Mouse (Mus musculus): ENCODE data around the gene Rbm7.
"Not testable (repeated sequence)": the region's sequence is repeated elsewhere in the genome, so short reads cannot be mapped to it uniquely, and the experiment has no call there.

The Rbm7 gene

DNA sequence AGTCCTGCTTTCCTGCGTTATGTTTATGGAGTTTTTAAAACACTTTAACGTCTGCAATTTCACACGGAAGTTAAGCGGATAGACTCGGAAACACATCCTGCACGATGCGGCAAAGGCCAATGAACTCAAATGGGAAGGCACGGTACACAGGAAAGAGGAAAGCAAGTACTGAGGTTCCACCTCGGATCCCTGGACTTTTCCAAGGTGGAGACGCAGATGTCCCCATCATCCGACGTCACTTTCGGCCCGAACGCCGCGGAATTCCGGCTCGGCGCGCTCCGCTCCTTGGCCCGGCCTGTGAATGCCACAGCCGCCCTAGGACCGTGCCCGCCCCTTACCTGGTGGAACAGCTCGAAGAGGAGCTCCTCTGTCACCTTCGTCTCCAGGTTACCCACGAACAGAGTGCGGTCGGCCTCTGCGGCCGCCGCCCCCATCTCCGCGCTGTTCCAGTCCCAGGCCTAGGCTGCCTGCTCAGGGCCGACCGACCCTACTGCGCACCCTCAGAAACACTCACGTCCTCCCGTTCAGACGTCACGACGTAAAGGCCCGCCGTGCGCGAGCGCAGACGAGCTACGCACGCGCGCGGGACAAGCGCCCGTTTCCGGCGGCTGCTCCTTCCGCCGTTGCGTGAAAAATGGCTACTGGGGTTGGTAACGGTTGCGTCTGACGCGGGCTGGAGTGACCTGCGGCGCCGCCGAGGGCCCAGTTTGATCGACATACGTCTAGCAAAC lies at the start of gene Rbm7, which contains the start of gene Gm5617:
Gene Rbm7, minus strand, starts transcription at position 483 of the 731 bp plus-strand sequence.
Gene Gm5617, plus strand, starts transcription at position 626 of the 731 bp plus-strand sequence.
- DNase-seq (ENCODE audit: low spot score in 2 of 2): peak; percentile 89 to 94

DNA sequence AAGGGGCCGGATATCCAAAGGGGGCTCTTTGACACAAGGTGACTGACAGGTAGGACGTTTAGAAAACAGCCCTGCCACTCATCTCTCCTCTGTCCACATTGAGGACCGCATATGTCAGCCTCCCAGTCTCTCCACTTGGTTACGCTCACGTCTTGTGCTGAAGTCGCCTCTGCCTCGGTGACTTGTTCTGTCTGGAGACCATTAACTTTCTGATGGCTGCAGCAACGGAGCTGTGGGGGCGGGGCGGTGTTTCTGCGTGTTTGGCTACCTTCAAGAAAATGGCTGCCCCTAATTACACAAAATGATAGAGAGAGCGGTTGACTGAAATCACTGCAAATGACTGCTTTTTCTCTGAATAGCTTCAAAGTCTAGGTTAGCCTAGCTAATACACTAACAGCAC lies 43.6 kb upstream of the Rbm7 start:
- peak; percentile 11 to 21 for DNase-seq (ENCODE audit: low spot score in 2 of 2)

DNA sequence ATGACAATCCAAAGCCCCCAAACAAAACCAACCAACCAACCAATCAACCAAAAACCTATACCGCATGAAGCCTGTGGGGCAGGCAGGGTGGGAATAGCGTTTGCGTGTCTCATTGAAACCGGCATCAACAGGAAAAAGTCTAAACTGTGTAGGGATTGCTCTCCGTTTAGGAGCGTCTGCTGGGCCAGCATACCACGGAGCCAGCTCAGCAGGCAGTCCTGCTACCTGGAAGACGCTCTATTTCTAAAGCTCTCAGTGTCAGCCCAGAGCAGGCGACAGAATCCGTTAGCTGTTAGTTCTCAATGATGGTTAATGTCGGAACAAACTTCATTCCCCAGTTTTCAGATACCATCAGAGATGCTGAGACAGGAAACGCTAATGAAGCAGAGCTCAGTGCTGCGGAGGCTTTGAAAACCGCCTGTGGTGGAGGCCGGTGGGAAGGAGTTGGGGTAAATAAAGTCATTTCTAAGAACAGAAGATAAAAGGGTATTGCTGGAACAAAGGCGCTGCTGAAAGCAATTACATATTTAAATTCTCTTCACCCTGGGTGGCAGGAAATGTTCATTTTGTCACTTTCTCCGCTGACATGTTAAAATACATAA lies 43.0 kb upstream of the Rbm7 start:
- no peak for DNase-seq (ENCODE audit: low spot score in 2 of 2)

DNA sequence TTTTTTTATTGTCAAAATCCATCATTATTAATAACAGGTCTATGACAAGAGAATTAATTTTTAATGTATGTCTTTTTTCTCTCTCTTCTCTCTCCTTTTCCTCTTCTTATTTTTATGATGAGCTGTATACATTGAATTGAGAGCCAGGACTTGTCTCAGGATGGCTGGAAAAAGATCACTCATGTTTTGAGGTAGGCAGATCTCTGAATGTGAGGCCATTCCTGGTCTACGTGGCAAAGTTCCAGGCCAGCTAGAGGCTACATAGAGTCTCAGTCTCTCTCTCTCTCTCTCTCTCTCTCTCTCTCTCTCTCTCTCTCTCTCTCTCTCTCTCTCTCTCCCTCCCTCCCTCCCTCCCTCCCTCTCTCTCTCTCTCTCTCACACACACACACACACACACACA lies 42.5 kb upstream of the Rbm7 start:
- not testable (repeated sequence) for DNase-seq (ENCODE audit: low spot score in 2 of 2)

DNA sequence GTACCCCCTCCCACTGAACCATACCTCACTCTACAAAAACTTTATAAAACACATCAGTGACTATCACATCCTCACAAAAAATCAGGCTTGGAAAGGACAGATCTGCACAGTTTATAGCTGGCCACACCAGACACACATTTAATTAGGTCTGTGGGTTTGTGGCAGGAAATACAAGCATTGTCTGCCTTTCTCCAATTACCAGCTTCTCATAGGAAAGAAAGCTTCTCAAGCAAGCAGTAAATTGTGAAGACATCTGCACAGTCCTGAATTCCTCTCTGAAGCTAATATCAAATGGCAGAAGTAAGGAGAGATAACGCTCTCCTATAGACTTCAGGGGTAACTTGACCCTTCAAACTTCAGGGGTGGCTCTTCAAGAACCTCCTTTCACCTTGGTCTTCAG lies 41.3 kb upstream of the Rbm7 start:
- no peak for DNase-seq (ENCODE audit: low spot score in 2 of 2)

DNA sequence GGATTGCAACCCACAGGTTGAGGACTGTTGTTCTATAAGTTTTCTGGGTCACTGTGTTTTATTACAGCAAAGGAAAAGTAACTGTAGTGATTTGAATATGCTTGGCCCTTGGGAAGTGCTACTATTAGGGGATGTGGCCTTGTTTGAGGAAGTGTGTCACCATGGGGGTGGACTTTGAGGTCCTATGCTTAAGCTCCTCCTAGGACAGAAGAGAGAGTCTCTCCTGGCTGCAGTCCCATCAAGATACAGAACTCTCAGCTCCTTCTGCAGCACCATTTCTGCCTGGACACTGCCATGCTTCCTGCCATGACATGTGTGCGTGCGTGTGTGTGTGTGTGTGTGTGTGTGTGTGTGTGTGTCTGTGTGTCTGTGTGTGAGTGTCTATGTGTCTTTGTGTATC lies 37.6 kb upstream of the Rbm7 start:
- no peak for DNase-seq (ENCODE audit: low spot score in 2 of 2)

DNA sequence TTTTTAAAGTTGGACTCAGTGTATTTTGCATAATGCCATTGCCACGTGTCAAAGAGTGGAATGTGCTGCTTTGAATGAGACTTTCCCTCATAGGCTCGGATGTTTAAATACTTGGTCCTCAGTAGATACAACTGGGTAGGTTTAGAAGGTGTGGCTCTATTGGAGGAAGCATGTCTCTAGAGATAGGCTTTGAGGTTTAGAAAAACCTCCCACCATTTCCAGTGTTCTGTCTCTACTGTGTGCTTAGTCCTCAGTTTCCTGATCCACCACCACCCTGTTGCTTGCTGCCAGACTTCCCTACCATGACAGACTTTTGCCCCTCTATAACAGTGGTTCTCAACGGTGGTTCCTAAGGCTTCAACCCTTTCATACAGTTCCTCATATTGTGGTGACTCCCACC lies 37.1 kb upstream of the Rbm7 start:
- no peak for DNase-seq (ENCODE audit: low spot score in 2 of 2)

DNA sequence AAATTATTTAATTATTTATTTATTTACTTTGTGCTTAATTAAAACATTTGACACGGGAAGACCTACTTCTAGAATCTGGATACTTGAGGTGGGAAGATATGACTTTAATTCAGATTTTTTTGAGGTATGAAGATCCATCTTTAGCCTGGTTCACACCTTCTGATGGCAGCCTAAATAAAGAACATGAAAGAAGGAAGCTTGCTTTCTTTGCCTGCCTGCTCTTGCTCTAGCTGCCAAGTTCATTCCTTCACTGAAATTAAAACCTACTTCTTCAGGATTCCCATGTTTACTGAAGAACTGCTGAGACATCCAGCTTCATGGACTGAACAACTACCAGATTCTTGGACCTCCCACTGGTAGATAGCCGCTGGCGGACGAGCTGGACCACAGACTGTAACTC lies 36.2 kb upstream of the Rbm7 start:
- no peak for DNase-seq (ENCODE audit: low spot score in 2 of 2)

DNA sequence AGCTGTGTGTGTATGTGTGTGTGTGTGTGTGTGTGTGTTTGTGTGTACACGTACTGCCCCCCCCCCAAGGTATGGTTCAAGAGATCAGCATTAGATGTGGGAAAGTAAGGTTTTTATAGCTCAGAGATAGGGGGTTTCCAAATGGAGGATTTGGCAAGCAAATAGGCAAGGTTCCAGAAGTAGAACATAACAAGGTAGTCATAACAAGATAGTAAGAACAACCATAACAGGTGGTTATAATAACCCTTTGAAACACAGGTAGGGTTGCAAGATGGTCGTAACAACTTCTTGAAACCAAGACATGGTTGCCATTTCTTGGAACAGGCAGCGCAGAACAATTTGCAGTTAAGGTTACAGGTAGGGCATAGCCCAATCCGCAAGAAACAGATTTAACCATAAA lies 31.4 kb upstream of the Rbm7 start:
- DNase-seq (ENCODE audit: low spot score in 2 of 2): no peak

DNA sequence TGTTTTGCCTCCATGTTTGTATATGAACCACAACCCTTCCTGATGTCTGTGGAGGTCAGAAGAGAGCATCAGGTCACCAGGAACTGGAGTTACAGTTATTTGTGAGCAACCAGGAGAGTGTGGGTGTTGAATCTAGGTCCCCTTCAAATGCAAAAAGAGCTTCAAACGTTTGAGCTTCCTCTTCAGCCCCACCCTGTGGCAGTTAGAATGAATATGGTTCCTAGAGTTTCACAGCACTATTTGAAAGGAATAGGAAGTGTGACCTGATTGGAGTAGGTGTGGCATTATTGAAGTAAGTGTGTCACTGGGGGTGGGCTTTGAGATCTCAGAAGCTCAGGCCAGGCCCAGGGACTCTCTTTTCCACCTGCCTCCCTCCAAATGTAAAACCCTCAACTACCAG lies 30.5 kb upstream of the Rbm7 start:
- no peak for DNase-seq (ENCODE audit: low spot score in 2 of 2)

DNA sequence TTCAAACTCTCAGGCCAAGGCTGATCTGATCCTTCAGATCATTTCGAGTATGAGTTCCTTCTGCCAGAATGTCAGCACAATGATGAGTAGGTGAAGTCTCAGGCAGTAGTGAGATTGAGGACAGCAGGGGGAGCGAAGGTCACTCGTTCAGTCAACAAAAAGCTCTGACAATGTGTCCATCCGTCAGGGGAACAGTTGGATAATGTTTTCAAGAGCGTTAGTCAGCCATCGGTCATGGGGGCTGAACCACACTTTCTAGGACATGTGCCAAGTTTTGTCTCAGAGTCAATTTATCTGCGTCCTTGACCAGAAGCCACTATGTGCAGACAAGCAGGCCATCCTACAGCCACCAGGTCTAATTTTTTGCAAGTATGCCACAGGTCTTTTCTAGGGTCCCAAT lies 25.3 kb upstream of the Rbm7 start:
- not testable (repeated sequence) for DNase-seq (ENCODE audit: low spot score in 2 of 2)

DNA sequence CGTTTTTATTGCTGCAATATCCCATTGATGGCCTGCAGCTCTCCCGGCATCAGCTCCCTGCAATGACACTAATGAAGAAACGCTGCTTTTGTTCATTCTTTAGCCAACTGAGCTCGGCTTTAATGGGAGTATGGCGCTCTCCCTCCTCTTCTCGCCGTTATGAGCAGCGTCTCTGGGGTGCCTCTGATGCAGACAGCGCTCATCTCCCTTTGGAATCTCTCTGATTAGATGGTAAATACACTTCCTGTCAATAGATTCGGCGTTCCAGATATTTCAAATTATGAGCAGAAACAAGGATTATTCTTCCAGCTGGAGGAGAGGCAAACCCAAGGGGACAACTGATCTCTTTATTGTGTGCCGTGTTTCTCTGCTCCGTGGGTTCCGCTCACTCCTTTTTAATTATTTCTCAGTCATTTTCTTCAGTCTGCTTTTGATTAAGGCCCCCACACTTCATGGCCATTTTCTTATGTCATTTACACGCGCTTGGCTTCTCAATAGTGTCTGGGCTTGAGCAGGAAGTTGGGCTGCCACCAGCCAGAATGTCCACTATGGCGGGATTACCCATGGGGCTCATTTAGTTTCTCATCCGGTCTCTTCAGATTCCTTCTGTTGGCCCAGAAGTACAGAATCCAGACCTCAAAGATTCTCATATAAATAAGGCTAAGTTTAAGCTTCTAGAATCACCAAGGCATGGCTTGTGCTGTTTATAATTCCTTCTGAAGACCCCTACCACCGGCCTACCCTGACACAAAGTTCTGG lies 22.5 kb upstream of the Rbm7 start:
- no peak for DNase-seq (ENCODE audit: low spot score in 2 of 2)

DNA sequence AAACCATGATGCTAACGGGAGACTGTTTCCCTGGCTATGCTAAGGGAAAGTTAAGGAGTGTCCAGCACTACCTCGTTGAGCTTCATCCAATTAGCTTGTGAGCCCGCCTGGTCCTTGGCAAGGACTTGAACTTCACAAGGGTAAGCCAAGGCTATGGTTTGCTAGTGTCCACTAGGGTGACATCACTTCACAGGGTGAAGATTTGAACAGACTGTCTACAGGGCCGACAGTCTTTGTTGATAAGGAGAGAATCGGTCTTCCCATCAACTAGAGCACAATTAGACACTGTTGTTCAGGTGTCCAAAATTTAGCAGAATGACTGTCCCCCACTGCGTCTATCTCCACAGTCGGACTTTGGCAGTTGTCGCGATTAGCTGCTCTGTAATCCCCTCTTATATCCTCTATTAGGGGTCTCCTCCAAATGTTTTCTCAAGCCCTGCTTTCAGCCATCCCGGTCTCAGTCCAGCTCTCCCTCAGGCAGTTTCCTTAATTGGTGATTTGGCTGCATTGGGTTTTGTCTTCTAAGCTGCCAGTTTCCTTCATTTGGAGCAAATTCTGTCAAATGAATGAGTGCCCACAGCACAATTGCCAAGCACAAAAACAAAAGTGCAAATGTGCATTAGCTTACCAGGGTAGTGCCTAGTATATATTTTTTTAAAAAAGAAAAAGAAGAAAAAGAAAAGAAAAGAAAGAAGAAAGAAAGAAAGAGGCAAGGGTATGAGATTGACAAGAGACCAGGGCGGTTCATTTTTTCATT lies 21.7 kb upstream of the Rbm7 start:
- no peak for DNase-seq (ENCODE audit: low spot score in 2 of 2)

DNA sequence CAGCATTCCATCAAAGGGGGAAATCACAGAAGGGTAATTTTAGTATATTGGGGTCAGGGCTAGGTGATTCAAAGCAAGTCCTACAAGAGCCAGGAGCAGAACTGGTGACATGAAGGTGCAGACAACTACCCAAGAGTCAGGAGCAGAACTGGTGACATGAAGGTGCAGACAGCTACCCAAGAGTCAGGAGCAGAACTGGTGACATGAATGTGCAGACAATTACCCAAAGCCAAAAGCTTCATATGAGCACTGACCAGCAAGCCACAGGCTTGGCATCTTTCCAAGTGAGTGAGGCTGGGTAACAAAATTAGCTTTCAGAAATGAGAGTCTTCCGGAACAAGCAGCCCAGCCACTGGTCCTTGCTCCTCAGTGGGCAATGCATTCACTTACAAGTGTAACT lies 20.2 kb upstream of the Rbm7 start:
- DNase-seq (ENCODE audit: low spot score in 2 of 2): no peak

DNA sequence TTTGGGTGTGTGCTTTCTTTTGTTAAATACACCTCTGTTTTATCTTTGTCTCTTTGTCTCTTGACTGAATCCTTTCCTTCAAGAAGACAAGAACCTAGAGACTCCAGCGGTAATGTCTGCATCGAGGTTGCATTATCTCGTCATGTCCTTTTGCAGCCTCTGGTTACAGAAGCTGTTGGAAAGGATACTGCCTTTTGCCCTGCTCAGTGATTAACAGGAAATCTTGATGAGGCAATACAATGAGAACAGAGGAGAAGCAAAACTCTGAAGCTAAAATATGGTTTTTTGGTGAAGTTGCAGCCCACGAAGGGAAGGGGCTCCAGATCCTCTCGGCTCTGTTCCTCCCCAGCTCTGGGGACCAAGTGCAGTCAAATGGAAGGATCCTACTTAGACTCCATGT lies 15.0 kb upstream of the Rbm7 start:
- DNase-seq (ENCODE audit: low spot score in 2 of 2): no peak

DNA sequence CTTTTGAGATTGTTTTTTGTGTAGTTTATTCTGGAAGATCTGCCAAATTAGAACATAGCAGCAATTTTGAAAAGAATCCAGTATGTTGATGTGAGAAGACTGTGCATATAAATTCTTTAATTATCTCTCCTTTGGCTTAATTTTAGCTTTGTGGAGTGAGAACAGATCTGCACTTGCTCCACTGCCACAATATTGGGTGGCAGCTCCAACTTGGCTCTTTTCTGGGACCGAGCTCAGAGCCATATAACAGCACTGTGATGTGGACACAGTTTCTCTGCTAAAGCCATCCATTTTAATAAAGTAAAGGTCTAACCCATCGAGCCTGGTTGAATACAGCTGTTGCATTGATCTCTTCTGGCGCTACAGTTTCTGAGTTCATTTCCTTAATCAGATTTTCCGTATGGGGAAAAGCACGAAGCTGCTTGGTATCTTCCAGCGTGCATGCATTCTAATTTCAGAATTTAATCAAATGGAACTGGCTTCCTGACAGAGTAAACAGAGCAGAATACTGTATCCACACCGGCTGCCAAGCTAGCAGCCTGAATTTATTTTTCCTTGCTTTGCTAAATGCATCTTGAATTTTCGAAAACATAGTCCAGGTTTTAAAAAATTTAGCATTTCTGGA lies 9.8 kb upstream of the Rbm7 start:
- DNase-seq (ENCODE audit: low spot score in 2 of 2): peak in 1 of 2 experiments; percentile 9

DNA sequence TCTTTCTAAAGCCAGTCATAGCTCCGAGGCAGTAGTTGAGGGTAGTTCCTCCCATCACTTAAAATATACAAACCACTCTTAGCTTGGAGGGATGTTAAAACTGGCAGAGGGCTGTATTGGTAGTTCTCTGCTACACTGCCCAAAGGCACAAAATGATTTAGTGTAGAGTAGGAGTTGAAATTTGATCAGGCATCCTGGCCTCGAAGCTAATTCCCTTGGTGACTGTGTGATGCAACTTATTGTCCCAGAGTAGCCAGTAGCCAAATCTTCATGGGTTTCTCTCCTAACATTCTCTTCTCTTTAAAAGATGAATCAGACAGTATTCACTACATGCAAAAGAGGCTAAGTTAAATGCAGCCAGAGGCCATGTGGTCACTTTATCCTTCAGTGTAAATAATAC lies 7.9 kb upstream of the Rbm7 start:
- DNase-seq (ENCODE audit: low spot score in 2 of 2): no peak

DNA sequence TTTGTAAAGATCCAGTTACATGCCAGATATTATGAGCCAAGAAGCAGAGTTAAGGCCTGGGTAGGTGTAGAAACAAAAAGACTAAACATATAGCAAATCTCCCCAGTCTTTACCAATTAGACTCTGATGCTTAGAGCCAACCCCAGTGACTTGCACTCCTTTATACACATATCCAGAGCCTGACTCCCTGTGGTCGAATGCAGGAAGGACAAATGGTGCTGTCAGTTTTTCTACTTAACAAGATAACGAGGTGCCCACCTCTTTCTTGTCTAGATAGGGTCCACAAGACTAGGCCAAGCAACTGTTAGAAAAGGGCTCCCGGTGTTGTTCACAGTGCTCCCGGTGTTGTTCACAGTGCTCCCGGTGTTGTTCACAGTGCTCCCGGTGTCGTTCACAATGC lies 6.1 kb upstream of the Rbm7 start:
- no peak for DNase-seq (ENCODE audit: low spot score in 2 of 2)

DNA sequence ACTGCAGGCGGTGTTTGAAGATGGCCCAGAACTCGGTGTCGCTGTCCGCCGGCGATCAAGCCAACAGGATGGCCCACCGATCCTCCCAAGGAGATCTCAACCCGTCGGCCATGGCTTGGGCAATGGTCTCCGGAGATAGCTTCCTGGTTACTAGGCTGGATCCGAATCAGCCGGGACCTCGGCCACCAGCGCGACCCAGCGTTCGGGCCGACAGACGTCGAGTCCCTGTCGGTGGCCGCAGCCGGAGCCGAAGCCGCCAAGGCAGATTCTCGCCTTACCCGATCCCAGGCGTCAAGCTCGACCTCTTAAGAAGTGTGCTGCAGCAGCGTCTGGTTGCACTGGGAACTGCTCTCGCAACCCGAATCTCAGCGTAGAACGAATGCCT lies 441 bp upstream of the Rbm7 start:
- DNase-seq (ENCODE audit: low spot score in 2 of 2): no peak

DNA sequence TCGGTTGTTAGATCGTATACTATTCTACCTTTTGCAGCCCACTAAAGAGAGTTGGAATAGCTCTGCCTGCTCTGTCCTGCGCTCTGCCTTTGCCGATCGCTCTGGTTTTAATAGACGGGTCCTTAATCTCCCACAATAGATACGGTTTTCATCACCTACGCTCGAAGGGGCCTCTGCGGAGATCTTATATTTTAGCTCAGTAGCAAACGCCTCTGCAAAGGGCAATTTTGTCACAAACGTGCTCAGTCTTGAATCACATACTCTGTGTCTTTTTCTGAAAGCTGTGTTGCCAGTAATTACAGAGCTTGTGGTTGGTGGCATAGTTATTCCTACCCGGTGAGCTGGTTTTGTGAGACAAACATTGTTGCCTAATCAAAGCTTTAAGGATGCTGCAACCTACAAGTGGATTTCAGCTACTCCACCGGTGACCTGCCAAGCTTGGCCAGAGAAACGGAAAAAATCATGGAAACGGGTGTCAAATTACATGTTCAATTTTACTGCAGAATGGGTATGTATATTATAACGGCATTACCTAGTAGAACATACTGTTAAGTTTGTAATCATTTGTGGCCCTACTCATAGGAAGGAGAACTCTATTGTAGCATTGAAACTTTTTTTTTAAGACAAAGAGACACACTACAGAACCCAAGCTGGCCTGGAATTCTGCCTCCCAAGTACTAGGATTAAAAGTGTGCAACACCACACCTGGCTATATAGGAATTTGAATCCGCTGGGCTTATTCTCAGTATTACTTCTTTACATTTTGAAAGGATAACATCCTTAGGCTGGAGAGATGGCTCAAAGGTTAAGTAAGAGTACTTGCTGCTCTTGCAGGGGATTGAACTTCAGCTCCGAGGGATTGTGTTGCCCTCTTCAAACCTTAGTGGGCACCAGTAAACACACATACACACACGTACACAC lies 13.6 kb downstream of the Rbm7 start:
- DNase-seq (ENCODE audit: low spot score in 2 of 2): no peak
